Mouse (Mus musculus) lung, adult 2 months (tissue): ENCODE data around the gene Gm42957.

Experiments used
- CTCF ChIP-seq: fragments of 200-500 bp; IDR thresholded peaks from 2 replicates; pipeline ENCODE4 v1.5.1; 2011; ENCODE audit warnings: mild to moderate bottlenecking, low read length, control low read depth; ENCODE audit not compliant: insufficient read depth
- POLR2A ChIP-seq: fragments of 200-500 bp; IDR thresholded peaks from 2 replicates; pipeline ENCODE4 v1.6.1; 2011; ENCODE audit warnings: low read depth, mild to moderate bottlenecking, control low read depth, low read length, borderline replicate concordance; ENCODE audit errors: extremely low read depth

DNA sequence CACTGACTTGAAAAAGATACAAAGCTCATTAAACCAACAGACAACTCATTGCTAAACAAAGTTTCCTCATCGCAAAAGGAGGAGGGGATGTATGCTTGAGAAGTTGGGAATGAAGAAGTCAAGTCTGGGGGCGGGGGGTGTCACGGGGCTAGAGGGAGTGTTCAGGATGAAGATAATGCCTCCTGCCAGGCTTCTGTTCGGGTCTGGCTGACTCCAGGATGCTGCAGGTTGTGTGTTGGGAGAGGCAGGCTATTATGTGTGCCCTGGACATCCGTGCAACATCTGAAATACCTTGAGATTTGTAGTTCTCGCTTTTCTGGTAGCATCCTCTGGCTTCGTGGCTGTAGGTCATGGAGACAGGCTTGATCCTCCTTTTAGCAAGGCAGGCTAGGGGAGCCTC is 43.2 kb downstream of the Gm42957 start:
- TF ChIP-seq CTCF (no peak), POLR2A (no peak)
